Mouse (Mus musculus) erythroblast, embryonic 14.5 days (primary cell): ENCODE measurements around the gene Rps9.

ENCODE experiments used
- GATA1 ChIP-seq: IDR thresholded peaks from 2 replicates; pipeline ENCODE4 v1.6.1; 2012; ENCODE audit warnings: low read length, inconsistent platforms, mixed read lengths
- TAL1 ChIP-seq: IDR thresholded peaks from 3 replicates; pipeline ENCODE4 v1.6.1; 2012; ENCODE audit warnings: low read length, inconsistent platforms, mixed read lengths

DNA sequence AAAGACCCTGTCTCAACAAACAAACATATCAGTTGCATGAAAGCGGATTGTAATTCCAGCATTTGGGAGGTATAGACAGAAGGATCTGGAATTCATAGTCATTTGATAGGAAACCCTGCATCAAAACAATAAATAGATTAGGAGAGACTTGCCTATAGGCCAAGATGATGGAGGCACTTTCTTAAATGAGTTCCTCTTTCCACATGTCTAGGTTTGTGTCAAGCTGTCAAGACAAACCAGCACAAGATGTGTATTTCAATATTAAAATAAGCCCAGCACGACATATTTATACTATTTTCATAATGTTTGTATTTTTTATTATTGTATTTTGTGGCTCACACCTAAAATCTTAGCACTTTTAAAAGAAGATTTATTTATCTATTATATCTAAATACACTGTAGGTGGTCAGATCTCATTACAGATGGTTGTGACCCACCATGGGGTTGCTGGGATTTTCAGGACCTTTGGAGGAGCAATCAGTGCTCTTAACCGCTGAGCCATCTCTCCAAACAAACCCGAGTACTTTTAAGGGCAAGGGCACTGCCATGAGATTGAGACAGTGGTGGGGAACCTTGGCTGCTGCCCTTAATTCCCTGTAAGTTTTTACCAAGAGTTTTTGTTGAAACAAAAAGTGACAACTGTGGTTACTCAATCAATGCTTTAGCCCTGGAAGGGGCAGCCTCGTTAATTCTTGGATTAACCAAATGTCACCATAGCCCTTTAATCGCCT is 480 bp upstream of the Rps9 start:
- TF ChIP-seq TAL1 (no peak), GATA1 (no peak)
